Mouse (Mus musculus): ENCODE results near the gene Olfr785. TPM values are rescaled to one million over a fixed set of nuclear protein-coding genes. Genes with fewer than 3 reads are reported as not detected.
"Not testable (repeated sequence)": the region's sequence is repeated elsewhere in the genome, so short reads cannot be mapped to it uniquely, and the experiment has no call there.

The Olfr785 gene
- polyA plus RNA-seq (2015; fragmentation: Nextera tagmentation; extraction: Ambion mirVana), result not detected in 2 replicates

DNA sequence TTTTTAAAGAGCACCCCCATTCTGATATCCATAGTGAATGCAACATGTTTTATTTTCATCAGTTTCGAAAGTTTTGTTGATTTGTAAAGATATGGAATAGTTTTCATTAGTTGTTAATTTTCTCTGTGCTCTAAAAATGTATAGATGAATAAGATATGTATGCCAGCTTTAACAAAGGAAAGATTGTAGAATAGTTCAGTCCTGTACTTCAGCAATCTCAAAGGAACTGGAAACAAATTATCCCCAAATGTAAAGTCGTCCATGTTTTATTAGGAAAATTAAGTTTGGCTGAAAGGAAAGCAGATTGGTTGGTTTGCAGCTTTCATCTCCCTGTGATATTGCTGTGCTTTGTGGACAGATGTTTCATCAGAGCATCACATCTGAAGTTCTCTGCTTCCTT, at the start of gene Olfr785:
Gene Olfr785, plus strand, starts transcription at position 301 of the 400 bp plus-strand sequence.
- ATAC-seq (ENCODE audit: extremely low read depth, insufficient number of reproducible peaks, low FRiP score, low TSS enrichment), result no peak
- Histone ChIP-seq H3K9me3 (no peaks in the 10 kb centered on the region), H3K27ac (replicated peaks) (no peak within 1 kb of the TSS), H3K36me3 (no peaks in the 10 kb centered on the region), H3K27me3 (replicated peaks) (no peaks in the 10 kb centered on the region), H3K4me2 (no peak within 1 kb of the TSS), H3K4me1 (no peaks in the 10 kb centered on the region), H3K4me3 (no peak within 1 kb of the TSS), H3K9ac (no peak within 1 kb of the TSS)
- 50% methylated on average over 2 of the region's 2 CpGs for WGBS

DNA sequence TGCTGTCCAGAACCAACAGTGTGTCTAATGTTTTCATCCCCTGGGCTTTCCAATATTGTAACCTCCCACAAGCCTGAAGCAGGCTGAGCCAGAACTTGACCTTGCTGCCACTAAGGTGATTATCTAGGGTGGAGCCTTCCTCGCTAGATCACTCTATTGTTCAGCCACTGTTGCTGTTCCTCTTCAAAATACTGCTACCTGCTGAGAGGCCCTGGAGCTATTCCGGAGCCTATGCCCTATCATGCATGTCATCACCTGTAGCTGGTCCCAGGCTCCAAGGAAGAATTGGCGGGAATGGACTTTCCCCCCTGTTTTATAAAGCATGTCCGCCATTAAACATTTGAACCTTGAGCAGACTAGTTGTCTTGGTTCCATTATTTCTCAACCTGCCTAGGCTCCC, 48.7 kb upstream of the Olfr785 start:
- 68% methylated on average over 4 of the region's 4 CpGs for WGBS
- H3K4me3 ChIP-seq; H3K9me3 ChIP-seq; H3K27ac ChIP-seq (replicated peaks); H3K27me3 ChIP-seq (replicated peaks); H3K9ac ChIP-seq; H3K4me1 ChIP-seq; H3K4me2 ChIP-seq; H3K36me3 ChIP-seq; ATAC-seq (ENCODE audit: extremely low read depth, insufficient number of reproducible peaks, low FRiP score, low TSS enrichment): not testable (repeated sequence)

DNA sequence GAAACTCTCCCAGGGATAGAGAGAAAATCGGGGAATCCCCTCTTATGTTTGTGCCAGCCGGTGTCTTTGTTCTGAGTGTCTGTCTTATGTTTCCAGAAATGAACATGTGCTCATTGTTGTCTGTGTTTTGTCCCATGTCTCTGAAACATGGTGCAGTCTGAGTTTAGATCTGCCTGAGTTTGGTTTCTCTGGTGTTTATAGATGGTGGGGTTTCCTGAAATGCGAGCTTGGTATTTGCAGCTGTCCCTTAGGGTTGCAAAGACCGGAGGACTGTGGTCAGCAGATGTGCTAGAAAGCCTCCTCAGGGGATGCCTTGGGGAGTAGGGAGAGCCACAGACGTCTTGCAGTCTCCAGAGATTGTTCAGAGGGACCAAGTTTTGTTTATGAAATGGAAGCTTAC, 47.9 kb upstream of the Olfr785 start:
- H3K4me2 ChIP-seq, result no peak overlapping the region
- no peak overlapping the region for H3K4me3 ChIP-seq
- H3K27ac ChIP-seq (replicated peaks), result no peak overlapping the region
- 0 out of 2 replicates have a peak, but pooled peaks cover 11% of the 10 kb centered on the region for H3K9me3 ChIP-seq
- H3K9ac ChIP-seq, result no peak overlapping the region
- H3K4me1 ChIP-seq, result no peaks in the 10 kb centered on the region
- H3K36me3 ChIP-seq, result no peaks in the 10 kb centered on the region
- WGBS, result 63% methylated on average over 5 of the region's 5 CpGs
- ATAC-seq (ENCODE audit: extremely low read depth, insufficient number of reproducible peaks, low FRiP score, low TSS enrichment), result no peak
- no peaks in the 10 kb centered on the region for H3K27me3 ChIP-seq (replicated peaks)

DNA sequence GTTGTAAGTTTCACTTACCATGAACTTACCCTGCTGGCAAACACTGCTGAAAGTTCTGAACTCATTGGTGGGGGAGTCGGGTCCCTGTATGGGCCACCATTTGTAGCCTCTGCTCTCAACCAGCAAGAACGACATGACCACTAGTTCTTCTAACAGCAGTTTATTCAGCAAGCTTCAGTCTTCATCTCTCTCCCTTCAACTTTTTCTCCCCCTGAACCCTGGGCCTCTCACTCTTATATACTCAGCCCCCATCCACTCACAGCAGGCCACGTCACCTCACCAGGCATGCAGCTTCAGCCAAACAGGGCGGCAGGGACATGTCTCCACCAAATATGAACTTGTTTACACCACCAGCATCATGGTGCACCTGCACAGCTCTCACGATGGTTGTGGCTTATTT, 31.2 kb upstream of the Olfr785 start:
- H3K4me3 ChIP-seq; H3K27ac ChIP-seq (replicated peaks); H3K36me3 ChIP-seq; ATAC-seq (ENCODE audit: extremely low read depth, insufficient number of reproducible peaks, low FRiP score, low TSS enrichment); H3K27me3 ChIP-seq (replicated peaks); H3K9ac ChIP-seq; H3K4me1 ChIP-seq; H3K4me2 ChIP-seq; H3K9me3 ChIP-seq: not testable (repeated sequence)
- 76% methylated on average over 5 of the region's 5 CpGs for WGBS

DNA sequence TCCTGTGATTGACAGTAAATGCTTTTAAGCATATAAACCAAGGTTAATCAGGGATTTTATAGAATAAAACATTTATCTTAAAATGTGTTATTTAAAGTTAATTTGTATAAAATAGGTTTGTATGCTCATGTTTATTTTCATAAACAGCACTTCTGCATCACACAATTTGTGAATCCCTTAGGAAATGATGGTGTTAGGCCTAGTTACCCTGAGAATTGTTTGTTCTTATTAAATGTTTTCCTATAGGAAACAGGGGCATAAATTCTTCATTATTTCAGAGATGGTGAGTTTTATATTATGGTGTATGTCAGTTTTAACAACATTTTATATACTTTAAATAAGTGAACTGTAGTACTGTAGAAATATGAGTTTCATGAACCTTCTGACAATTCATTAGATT, 21.4 kb upstream of the Olfr785 start, which contains the start of gene Olfr784:
Gene Olfr784, plus strand, starts transcription at position 301 of the 400 bp plus-strand sequence.
- Histone ChIP-seq H3K9me3 (no peaks in the 10 kb centered on the region), H3K4me1 (no peaks in the 10 kb centered on the region), H3K4me2 (no peak within 1 kb of the TSS), H3K9ac (no peak within 1 kb of the TSS), H3K27me3 (replicated peaks) (no peaks in the 10 kb centered on the region), H3K27ac (replicated peaks) (no peak within 1 kb of the TSS), H3K4me3 (no peak within 1 kb of the TSS), H3K36me3 (no peaks in the 10 kb centered on the region)
- ATAC-seq (ENCODE audit: extremely low read depth, insufficient number of reproducible peaks, low FRiP score, low TSS enrichment), result no peak

DNA sequence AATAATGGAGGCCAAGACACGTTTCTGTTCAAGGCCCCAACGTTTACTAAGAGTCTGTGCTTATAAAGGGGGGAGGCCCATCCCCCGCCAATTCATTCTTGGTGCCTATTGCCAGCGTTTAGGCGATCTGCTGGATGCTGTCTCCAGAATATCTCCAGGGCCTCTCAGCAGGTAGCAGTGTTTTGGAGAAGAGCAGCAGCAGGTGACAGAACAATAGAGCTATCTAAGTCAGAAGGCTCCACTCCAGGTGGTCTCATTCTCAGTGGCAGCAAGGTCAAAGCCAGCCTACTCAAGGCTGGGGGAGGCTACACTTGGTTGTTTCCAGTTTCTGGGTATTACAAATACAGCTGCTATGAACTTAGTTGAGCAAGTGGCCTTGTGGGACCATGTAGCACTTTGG, 4.3 kb upstream of the Olfr785 start:
- H3K27me3 ChIP-seq (replicated peaks), result no peaks in the 10 kb centered on the region
- 46% methylated on average over 5 of the region's 5 CpGs for WGBS
- H3K4me1 ChIP-seq, result no peaks in the 10 kb centered on the region
- peaks cover 3% of the 10 kb centered on the region for H3K9me3 ChIP-seq
- no peak for ATAC-seq (ENCODE audit: extremely low read depth, insufficient number of reproducible peaks, low FRiP score, low TSS enrichment)
- no peak overlapping the region for H3K4me3 ChIP-seq
- no peak overlapping the region for H3K27ac ChIP-seq (replicated peaks)
- no peak overlapping the region for H3K4me2 ChIP-seq
- no peak overlapping the region for H3K9ac ChIP-seq
- no peaks in the 10 kb centered on the region for H3K36me3 ChIP-seq

DNA sequence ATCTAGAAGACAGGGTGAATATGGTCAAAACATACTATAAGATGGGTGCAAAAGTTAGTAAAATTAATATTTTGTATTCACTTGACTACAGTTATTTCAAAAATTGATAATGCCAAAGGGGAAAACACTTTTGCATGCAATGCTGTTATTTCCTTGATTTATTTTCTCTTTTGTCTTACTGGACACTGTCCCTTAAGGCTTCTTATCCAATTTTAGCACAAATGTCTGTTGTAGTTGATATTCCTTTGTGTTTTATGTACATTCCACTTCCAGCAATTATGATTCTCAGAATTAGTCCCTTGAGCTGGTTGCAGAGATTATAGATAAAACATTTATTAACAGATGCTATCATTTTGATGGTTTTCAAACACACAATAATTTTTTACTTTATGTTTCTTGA, 21.8 kb downstream of the Olfr785 start, which contains the start of gene Olfr786:
Gene Olfr786, plus strand, starts transcription at position 301 of the 400 bp plus-strand sequence.
- Histone ChIP-seq H3K4me2 (no peak within 1 kb of the TSS), H3K9ac (no peak within 1 kb of the TSS), H3K27ac (replicated peaks) (no peak within 1 kb of the TSS), H3K4me1 (no peaks in the 10 kb centered on the region), H3K27me3 (replicated peaks) (no peaks in the 10 kb centered on the region), H3K36me3 (no peaks in the 10 kb centered on the region), H3K9me3 (no peaks in the 10 kb centered on the region), H3K4me3 (no peak within 1 kb of the TSS)
- ATAC-seq (ENCODE audit: extremely low read depth, insufficient number of reproducible peaks, low FRiP score, low TSS enrichment), result no peak

Other genes with a start within 250 kb of the Olfr785 start
- not detected in 2 replicates for gene Olfr771, start 240.7 kb upstream of the Olfr785 start, polyA plus RNA-seq (2015; fragmentation: Nextera tagmentation; extraction: Ambion mirVana)
- not detected in 2 replicates for gene Olfr772, start 227.5 kb upstream of the Olfr785 start, polyA plus RNA-seq (2015; fragmentation: Nextera tagmentation; extraction: Ambion mirVana)
- gene Olfr773, start 218.0 kb upstream of the Olfr785 start, polyA plus RNA-seq (2015; fragmentation: Nextera tagmentation; extraction: Ambion mirVana), result not detected in 2 replicates
- gene Olfr774, start 169.2 kb upstream of the Olfr785 start, polyA plus RNA-seq (2015; fragmentation: Nextera tagmentation; extraction: Ambion mirVana), result not detected in 2 replicates
- not detected in 2 replicates for gene Olfr775, start 157.0 kb upstream of the Olfr785 start, polyA plus RNA-seq (2015; fragmentation: Nextera tagmentation; extraction: Ambion mirVana)
- gene Olfr776, start 146.3 kb upstream of the Olfr785 start, polyA plus RNA-seq (2015; fragmentation: Nextera tagmentation; extraction: Ambion mirVana), result not detected in 2 replicates
- gene Olfr777, start 133.9 kb upstream of the Olfr785 start, polyA plus RNA-seq (2015; fragmentation: Nextera tagmentation; extraction: Ambion mirVana), result not detected in 2 replicates
- not detected in 2 replicates for gene Olfr780, start 87.3 kb upstream of the Olfr785 start, polyA plus RNA-seq (2015; fragmentation: Nextera tagmentation; extraction: Ambion mirVana)
- gene Olfr781, start 76.6 kb upstream of the Olfr785 start, polyA plus RNA-seq (2015; fragmentation: Nextera tagmentation; extraction: Ambion mirVana), result not detected in 2 replicates
- not detected in 2 replicates for gene Olfr782, start 56.6 kb upstream of the Olfr785 start, polyA plus RNA-seq (2015; fragmentation: Nextera tagmentation; extraction: Ambion mirVana)
- 0.07 TPM in 1 of 2 replicates, not detected in the other for gene Olfr784, start 21.3 kb upstream of the Olfr785 start, polyA plus RNA-seq (2015; fragmentation: Nextera tagmentation; extraction: Ambion mirVana)
- gene Olfr786, start 21.9 kb downstream of the Olfr785 start, polyA plus RNA-seq (2015; fragmentation: Nextera tagmentation; extraction: Ambion mirVana), result not detected in 2 replicates
- gene Olfr787, start 56.4 kb downstream of the Olfr785 start, polyA plus RNA-seq (2015; fragmentation: Nextera tagmentation; extraction: Ambion mirVana), result not detected in 2 replicates
- not detected in 2 replicates for gene Olfr788, start 65.6 kb downstream of the Olfr785 start, polyA plus RNA-seq (2015; fragmentation: Nextera tagmentation; extraction: Ambion mirVana)
- not detected in 2 replicates for gene Olfr789, start 79.3 kb downstream of the Olfr785 start, polyA plus RNA-seq (2015; fragmentation: Nextera tagmentation; extraction: Ambion mirVana)
- not detected in 2 replicates for gene Olfr790, start 93.1 kb downstream of the Olfr785 start, polyA plus RNA-seq (2015; fragmentation: Nextera tagmentation; extraction: Ambion mirVana)
- not detected in 2 replicates for gene Olfr791, start 116.4 kb downstream of the Olfr785 start, polyA plus RNA-seq (2015; fragmentation: Nextera tagmentation; extraction: Ambion mirVana)
- gene Olfr792, start 133.7 kb downstream of the Olfr785 start, polyA plus RNA-seq (2015; fragmentation: Nextera tagmentation; extraction: Ambion mirVana), result not detected in 2 replicates
- not detected in 2 replicates for gene Olfr794, start 162.2 kb downstream of the Olfr785 start, polyA plus RNA-seq (2015; fragmentation: Nextera tagmentation; extraction: Ambion mirVana)
- gene Olfr796, start 207.1 kb downstream of the Olfr785 start, polyA plus RNA-seq (2015; fragmentation: Nextera tagmentation; extraction: Ambion mirVana), result not detected in 2 replicates
- not detected in 2 replicates for gene Olfr798, start 222.5 kb downstream of the Olfr785 start, polyA plus RNA-seq (2015; fragmentation: Nextera tagmentation; extraction: Ambion mirVana)
- not detected in 2 replicates for gene Olfr799, start 232.1 kb downstream of the Olfr785 start, polyA plus RNA-seq (2015; fragmentation: Nextera tagmentation; extraction: Ambion mirVana)